Mouse (Mus musculus) lung, embryonic 16.5 days (tissue): ENCODE results near the gene Osbpl5. TPM values are rescaled to one million over a fixed set of nuclear protein-coding genes. Genes with fewer than 3 reads are reported as not detected.

Source experiments
- microRNA-seq: library from miRNA; unstranded; fragments of <30 nt; microRNA quantifications from one replicate; pipeline ENCODE4, GENCODE M21; 2016
- polyA plus RNA-seq: library from polyadenylated mRNA; unstranded; fragments of >200 nt; fragmentation: Nextera tagmentation; extraction: Ambion mirVana; gene quantifications from 2 replicates; pipeline ENCODE4 v1.2.1, GENCODE M21; 2015

Gene Osbpl5
- polyA plus RNA-seq, 1 experiment from 2014 or later, result 45.5 TPM

Small RNAs within 50 kb of the gene (microRNA-seq; reads per million reads assigned to microRNA genes)
- not detected for gene Gm22064

Other genes with a start within 250 kb of the Osbpl5 start
- 225 and 227 TPM in 2 replicates for gene Nap1l4, start 207.9 kb downstream of the Osbpl5 start, polyA plus RNA-seq
- gene Cars, start 156.9 kb downstream of the Osbpl5 start, polyA plus RNA-seq, result 56.6 and 59.1 TPM in 2 replicates
- 0.45 and 0.48 TPM in 2 replicates for gene Tnfrsf26, start 128.3 kb downstream of the Osbpl5 start, polyA plus RNA-seq
- 5.8 and 6.3 TPM in 2 replicates for gene Tnfrsf22, start 107.3 kb downstream of the Osbpl5 start, polyA plus RNA-seq
- 1.5 and 1.9 TPM in 2 replicates for gene Tnfrsf23, start 71.1 kb downstream of the Osbpl5 start, polyA plus RNA-seq
- not detected in 2 replicates for gene Mrgprg, start 10.0 kb upstream of the Osbpl5 start, polyA plus RNA-seq
- gene Mrgpre, start 27.5 kb upstream of the Osbpl5 start, polyA plus RNA-seq, result 1.4 and 1.6 TPM in 2 replicates
- 7.7 and 8.9 TPM in 2 replicates for gene Nadsyn1, start 65.9 kb upstream of the Osbpl5 start, polyA plus RNA-seq
- 24.3 and 27.3 TPM in 2 replicates for gene Dhcr7, start 66.2 kb upstream of the Osbpl5 start, polyA plus RNA-seq
- gene Gm498, start 109.9 kb upstream of the Osbpl5 start, polyA plus RNA-seq, result not detected in 2 replicates
- gene Shank2, start 244.9 kb upstream of the Osbpl5 start, polyA plus RNA-seq, result 1.6 and 1.8 TPM in 2 replicates